Mouse (Mus musculus): ENCODE data around the gene Ifnlr1. TPM values are rescaled to one million over a fixed set of nuclear protein-coding genes. Genes with fewer than 3 reads are reported as not detected.
"Not testable (repeated sequence)": the region's sequence is repeated elsewhere in the genome, so short reads cannot be mapped to it uniquely, and the experiment has no call there.

The Ifnlr1 gene
- polyA plus RNA-seq, 1 experiment from 2014 or later = 0.65 TPM

- Histone ChIP-seq H3K9me3 (replicated peaks) (peaks cover 3% of the 10 kb centered on the region), H3K4me3 (no peak overlapping the region), H3K4me2 (replicated peaks) (no peak overlapping the region), H3K4me1 (no peaks in the 10 kb centered on the region), H3K27ac (no peak overlapping the region), H3K27me3 (peaks cover 20% of the 10 kb centered on the region), H3K36me3 (no peaks in the 10 kb centered on the region), H3K9ac (no peak overlapping the region)
- WGBS = 87% methylated on average over 4 of the region's 4 CpGs
- no peak for ATAC-seq (ENCODE audit: low FRiP score)
Measured at GRCm38 (mm10) chr4:135692916-135693315, 6.8 kb downstream of the Ifnlr1 start.

GRCm38 (mm10) chr4:135698498-135698897, 12.4 kb downstream of the Ifnlr1 start:
- no peak for ATAC-seq (ENCODE audit: low FRiP score)
- Histone ChIP-seq H3K4me2 (replicated peaks) (no peak overlapping the region), H3K27me3 (no peaks in the 10 kb centered on the region), H3K9me3 (replicated peaks) (peaks cover 3% of the 10 kb centered on the region), H3K36me3 (no peaks in the 10 kb centered on the region), H3K27ac (no peak overlapping the region), H3K9ac (no peak overlapping the region), H3K4me1 (no peaks in the 10 kb centered on the region), H3K4me3 (no peak overlapping the region)
- 77% methylated on average over 7 of the region's 7 CpGs for WGBS

GRCm38 (mm10) chr4:135703497-135703896, 17.4 kb downstream of the Ifnlr1 start:
- Histone ChIP-seq H3K27me3 (no peaks in the 10 kb centered on the region), H3K9me3 (replicated peaks) (no peaks in the 10 kb centered on the region), H3K9ac (no peak overlapping the region), H3K4me1 (0 out of 2 replicates have a peak, but pooled peaks cover 6% of the 10 kb centered on the region), H3K36me3 (no peaks in the 10 kb centered on the region), H3K4me2 (replicated peaks) (no peak overlapping the region), H3K4me3 (no peak overlapping the region), H3K27ac (no peak overlapping the region)
- 76% methylated on average over 13 of the region's 13 CpGs for WGBS
- ATAC-seq (ENCODE audit: low FRiP score) = no peak

DNA sequence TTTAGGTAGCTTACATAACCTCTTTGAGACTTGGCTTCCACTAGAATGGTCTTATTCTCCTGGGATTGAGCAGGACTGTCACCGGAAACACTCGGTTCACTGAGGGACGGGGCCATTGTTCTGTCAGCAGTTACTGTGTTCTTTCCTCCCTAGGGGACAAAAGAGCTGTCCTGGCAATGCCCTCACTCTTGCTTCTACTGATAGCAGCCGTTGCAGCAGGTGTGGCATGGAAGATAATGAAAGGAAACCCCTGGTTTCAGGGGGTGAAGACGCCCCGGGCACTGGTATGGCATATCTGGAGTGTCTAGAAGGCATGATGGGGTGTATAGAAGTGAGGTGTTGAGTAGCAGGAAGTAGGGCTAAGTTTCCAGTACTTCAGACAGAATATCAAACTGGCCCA, 17.9 kb downstream of the Ifnlr1 start:
- 0 out of 2 replicates have a peak, but pooled peaks cover 6% of the 10 kb centered on the region for H3K4me1 ChIP-seq
- ATAC-seq (ENCODE audit: low FRiP score) = no peak
- no peak overlapping the region for H3K27ac ChIP-seq
- WGBS = 36% methylated on average over 6 of the region's 6 CpGs
- no peaks in the 10 kb centered on the region for H3K9me3 ChIP-seq (replicated peaks)
- no peak overlapping the region for H3K4me3 ChIP-seq
- H3K9ac ChIP-seq = no peak overlapping the region
- H3K27me3 ChIP-seq = no peaks in the 10 kb centered on the region
- no peaks in the 10 kb centered on the region for H3K36me3 ChIP-seq
- no peak overlapping the region for H3K4me2 ChIP-seq (replicated peaks)

GRCm38 (mm10) chr4:135706045-135706444, 20.0 kb downstream of the Ifnlr1 start:
- Histone ChIP-seq H3K9me3 (replicated peaks) (no peaks in the 10 kb centered on the region), H3K4me2 (replicated peaks) (no peak overlapping the region), H3K36me3 (no peaks in the 10 kb centered on the region), H3K4me3 (no peak overlapping the region), H3K27ac (no peak overlapping the region), H3K27me3 (no peaks in the 10 kb centered on the region), H3K9ac (no peak overlapping the region), H3K4me1 (0 out of 2 replicates have a peak, but pooled peaks cover 6% of the 10 kb centered on the region)
- WGBS = 92% methylated on average over 6 of the region's 6 CpGs
- no peak for ATAC-seq (ENCODE audit: low FRiP score)

DNA sequence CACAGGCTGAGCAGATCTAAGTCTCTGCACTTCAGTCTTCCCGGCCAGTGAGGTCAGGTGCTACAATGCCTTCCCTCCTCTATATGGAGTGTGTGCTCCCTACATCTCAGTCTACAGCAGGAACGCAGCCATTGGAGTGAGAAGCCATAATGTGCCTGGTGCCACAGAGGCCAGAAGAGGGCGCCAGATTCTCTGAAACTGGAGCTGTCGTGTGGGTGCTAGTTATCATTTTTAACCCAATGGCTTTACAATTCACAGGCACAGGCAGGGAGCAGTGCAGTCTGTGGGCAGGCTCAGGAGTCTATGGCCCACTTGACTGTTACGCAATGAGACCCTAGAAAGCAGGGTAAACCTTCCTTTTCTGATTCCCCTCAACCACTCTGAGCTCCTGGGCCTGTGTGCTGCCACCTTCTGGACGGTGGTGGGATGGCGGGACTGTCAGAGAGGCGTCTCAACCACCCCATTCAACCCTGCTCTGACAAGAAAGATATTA, 23.0 kb downstream of the Ifnlr1 start:
- no peak for ATAC-seq (ENCODE audit: low FRiP score)
- WGBS = 12% methylated on average over 8 of the region's 8 CpGs
- no peaks in the 10 kb centered on the region for H3K36me3 ChIP-seq
- H3K27ac ChIP-seq = no peak overlapping the region
- no peak overlapping the region for H3K4me3 ChIP-seq
- H3K9me3 ChIP-seq (replicated peaks) = no peaks in the 10 kb centered on the region
- no peaks in the 10 kb centered on the region for H3K4me1 ChIP-seq
- no peak overlapping the region for H3K9ac ChIP-seq
- H3K27me3 ChIP-seq = no peaks in the 10 kb centered on the region
- peak overlapping the region; percentile 20; the same call in 1 of the 2 replicates for H3K4me2 ChIP-seq (replicated peaks)

DNA sequence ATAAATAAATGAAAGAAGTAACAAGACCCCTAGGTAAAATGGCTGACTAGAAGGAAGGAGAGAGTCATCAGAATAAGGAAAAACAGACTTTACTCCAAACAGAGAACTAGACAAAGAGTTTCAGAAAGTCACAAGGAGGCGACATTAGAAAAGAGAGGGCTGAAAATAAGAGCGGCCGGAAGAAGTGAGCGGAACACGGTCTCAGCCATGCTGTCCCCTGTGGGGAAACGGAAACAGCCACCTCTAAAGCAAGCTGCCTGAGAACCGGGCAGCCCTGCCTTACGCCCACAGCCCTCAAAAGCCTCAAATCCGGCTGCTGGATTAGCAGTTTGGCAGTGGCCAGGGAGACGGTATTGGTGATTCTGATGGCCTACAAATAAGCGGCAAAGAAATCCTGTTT, 23.5 kb downstream of the Ifnlr1 start:
- ATAC-seq (ENCODE audit: low FRiP score) = no peak
- Histone ChIP-seq H3K27me3 (no peaks in the 10 kb centered on the region), H3K36me3 (no peaks in the 10 kb centered on the region), H3K4me1 (no peaks in the 10 kb centered on the region), H3K4me3 (no peak overlapping the region), H3K4me2 (replicated peaks) (no peak overlapping the region), H3K9me3 (replicated peaks) (no peaks in the 10 kb centered on the region), H3K27ac (no peak overlapping the region), H3K9ac (no peak overlapping the region)
- WGBS = 76% methylated on average over 11 of the region's 11 CpGs

DNA sequence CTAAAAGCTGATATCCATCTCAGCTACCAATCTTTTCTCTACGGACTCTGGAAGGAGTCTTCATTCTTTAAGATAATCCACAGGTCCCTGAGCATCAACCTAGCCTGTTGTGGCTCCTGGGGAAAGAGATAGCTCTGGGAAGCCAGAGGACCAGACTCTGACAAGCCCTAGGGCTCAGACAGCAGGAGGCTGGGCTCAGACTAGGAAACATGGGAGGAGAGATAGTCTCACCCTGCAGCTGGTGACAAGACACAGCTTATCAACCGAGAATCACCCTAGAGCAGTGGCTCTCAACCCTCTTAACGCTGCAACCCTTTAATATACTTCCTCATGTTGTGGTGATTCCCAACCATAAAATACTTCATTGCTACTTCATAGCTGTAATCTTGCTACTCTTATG, 24.3 kb downstream of the Ifnlr1 start:
- WGBS = 78% methylated on average over 3 of the region's 3 CpGs
- Histone ChIP-seq H3K9ac (no peak overlapping the region), H3K4me2 (replicated peaks) (no peak overlapping the region), H3K27ac (no peak overlapping the region), H3K36me3 (no peaks in the 10 kb centered on the region), H3K9me3 (replicated peaks) (no peaks in the 10 kb centered on the region; the same call in 1 of the 2 replicates), H3K27me3 (no peaks in the 10 kb centered on the region), H3K4me1 (no peaks in the 10 kb centered on the region), H3K4me3 (no peak overlapping the region)
- no peak for ATAC-seq (ENCODE audit: low FRiP score)

DNA sequence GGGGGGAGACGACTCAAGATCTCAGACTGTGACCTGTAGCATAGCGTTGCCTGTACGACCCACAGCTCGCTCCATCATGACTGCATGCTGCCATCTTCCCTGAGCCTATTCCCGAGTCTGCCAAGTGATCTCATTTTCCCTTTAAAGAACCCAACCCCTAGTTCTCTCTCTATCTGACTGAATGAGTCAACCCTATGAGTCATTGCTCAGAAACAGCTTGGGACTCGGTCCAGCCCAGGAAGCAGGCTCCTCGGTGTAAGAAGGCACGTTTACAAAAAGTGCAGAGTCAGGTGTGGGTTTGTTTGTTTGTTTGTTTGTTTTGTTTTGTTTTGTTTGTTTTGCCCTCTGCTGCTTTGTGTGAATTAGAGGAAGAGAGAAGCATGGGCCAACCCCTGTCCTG, 28.7 kb downstream of the Ifnlr1 start:
- H3K4me1 ChIP-seq = no peaks in the 10 kb centered on the region
- no peaks in the 10 kb centered on the region; the same call in 1 of the 2 replicates for H3K9me3 ChIP-seq (replicated peaks)
- H3K27me3 ChIP-seq = no peaks in the 10 kb centered on the region
- no peak overlapping the region for H3K4me3 ChIP-seq
- no peak for ATAC-seq (ENCODE audit: low FRiP score)
- H3K4me2 ChIP-seq (replicated peaks) = no peak overlapping the region
- H3K27ac ChIP-seq = no peak overlapping the region
- H3K9ac ChIP-seq = no peak overlapping the region
- no peaks in the 10 kb centered on the region for H3K36me3 ChIP-seq
- WGBS = 91% methylated on average over 8 of the region's 8 CpGs

DNA sequence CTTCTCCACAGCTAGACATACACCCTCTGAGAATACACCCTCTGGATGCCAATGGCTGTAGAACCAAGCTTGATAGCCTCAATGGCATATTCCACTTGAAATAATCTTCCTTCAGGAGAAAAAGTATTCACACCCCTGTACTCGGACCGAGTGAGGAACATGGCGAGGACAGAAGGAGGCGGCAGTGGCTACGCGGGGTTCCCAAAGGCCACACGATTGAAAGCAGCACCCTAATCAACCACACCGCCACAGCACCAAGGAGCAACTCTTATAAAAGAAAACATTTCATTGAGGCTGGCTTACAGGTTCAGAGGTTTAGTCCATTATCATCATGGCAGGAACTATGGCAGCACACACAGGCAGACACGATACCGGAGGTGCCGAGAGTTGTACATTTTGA, 30.4 kb downstream of the Ifnlr1 start:
- ATAC-seq (ENCODE audit: low FRiP score); H3K4me2 ChIP-seq (replicated peaks): not testable (repeated sequence)

GRCm38 (mm10) chr4:135722540-135723290, 36.6 kb downstream of the Ifnlr1 start:
- no peak for ATAC-seq (ENCODE audit: low FRiP score)
- no peak overlapping the region for H3K27ac ChIP-seq
- no peaks in the 10 kb centered on the region for H3K36me3 ChIP-seq
- 81% methylated on average over 17 of the region's 17 CpGs for WGBS
- H3K9ac ChIP-seq = no peak overlapping the region
- no peaks in the 10 kb centered on the region for H3K4me1 ChIP-seq
- no peak overlapping the region for H3K4me3 ChIP-seq
- H3K9me3 ChIP-seq (replicated peaks) = 0 out of 2 replicates have a peak, but pooled peaks cover 4% of the 10 kb centered on the region
- H3K4me2 ChIP-seq (replicated peaks) = no peak overlapping the region
- no peaks in the 10 kb centered on the region for H3K27me3 ChIP-seq

More for the DNA sequence above, 30.4 kb downstream of the Ifnlr1 start:
- H3K36me3 ChIP-seq; H3K27ac ChIP-seq; H3K9ac ChIP-seq; H3K27me3 ChIP-seq; H3K4me1 ChIP-seq; H3K9me3 ChIP-seq (replicated peaks); H3K4me3 ChIP-seq: not testable (repeated sequence)
- WGBS = 95% methylated on average over 11 of the region's 11 CpGs

DNA sequence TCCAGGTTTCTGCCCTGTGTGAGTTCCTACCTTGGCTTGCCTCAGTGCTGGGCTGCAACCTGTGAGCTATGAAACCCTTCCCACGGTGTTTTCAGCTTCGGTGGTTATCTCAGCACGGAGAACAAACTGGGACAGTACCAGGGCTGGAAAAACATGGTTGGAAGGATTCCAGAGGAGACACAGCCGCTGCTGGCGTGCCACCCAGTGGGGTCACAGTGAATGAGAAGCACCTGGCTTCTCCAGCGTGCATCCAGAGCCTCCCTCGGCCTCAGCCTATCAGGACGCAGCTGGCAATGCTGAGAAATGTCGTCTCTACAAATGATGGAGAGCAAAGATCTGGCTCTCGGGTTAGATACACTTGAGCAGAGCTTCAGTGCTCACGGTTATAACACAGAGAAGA, 40.3 kb downstream of the Ifnlr1 start:
- H3K9me3 ChIP-seq (replicated peaks) = 0 out of 2 replicates have a peak, but pooled peaks cover 4% of the 10 kb centered on the region
- no peak for ATAC-seq (ENCODE audit: low FRiP score)
- 76% methylated on average over 11 of the region's 11 CpGs for WGBS

GRCm38 (mm10) chr4:135727817-135728216, 41.7 kb downstream of the Ifnlr1 start, which contains the start of gene Il22ra1:
Il22ra1 (plus strand) TSS chr4:135728172.
- Histone ChIP-seq H3K36me3 (no peaks in the 10 kb centered on the region), H3K4me1 (no peaks in the 10 kb centered on the region), H3K27ac (no peak within 1 kb of the TSS), H3K9me3 (replicated peaks) (0 out of 2 replicates have a peak, but pooled peaks cover 2% of the 10 kb centered on the region), H3K4me2 (replicated peaks) (no peak within 1 kb of the TSS), H3K9ac (no peak within 1 kb of the TSS), H3K4me3 (no peak within 1 kb of the TSS), H3K27me3 (no peaks in the 10 kb centered on the region; the same call in 1 of the 2 replicates)
- no peak for ATAC-seq (ENCODE audit: low FRiP score)
- WGBS = 51% methylated on average over 14 of the region's 14 CpGs

More for the DNA sequence above, 40.3 kb downstream of the Ifnlr1 start:
- Histone ChIP-seq H3K36me3 (no peaks in the 10 kb centered on the region), H3K4me3 (no peak overlapping the region), H3K27me3 (no peaks in the 10 kb centered on the region; the same call in 1 of the 2 replicates), H3K4me1 (no peaks in the 10 kb centered on the region), H3K9ac (no peak overlapping the region), H3K27ac (no peak overlapping the region), H3K4me2 (replicated peaks) (no peak overlapping the region)
